Mouse (Mus musculus) heart, postnatal 25 days (tissue): Measurements from ENCODE around the gene Tom1l1. TPM values are rescaled to one million over a fixed set of nuclear protein-coding genes. Genes with fewer than 3 reads are reported as not detected.
A peak's percentile ranks its signal among the peaks of the same experiment; 100 is the strongest.
"Not testable (repeated sequence)": the region's sequence is repeated elsewhere in the genome, so short reads cannot be mapped to it uniquely, and the experiment has no call there.

ENCODE experiments used
- DNase-seq: peaks from one replicate; pipeline ENCODE4 v3.0.0; 2022; ENCODE audit warnings: low spot score
- intact Hi-C: fragments of 180-260 bp; cut with DNase I; formaldehyde crosslinking; loops from one replicate; pipeline ENCODE4 v1.15.1; 2025
- total RNA-seq, 2 experiments: library from RNA; stranded (reverse); gene quantifications; 2 replicates each; pipeline ENCODE4 v1.2.3; 2021

Tom1l1 gene
- 10 to 100 TPM; 15.1 to 19.8 TPM for total RNA-seq

DNA sequence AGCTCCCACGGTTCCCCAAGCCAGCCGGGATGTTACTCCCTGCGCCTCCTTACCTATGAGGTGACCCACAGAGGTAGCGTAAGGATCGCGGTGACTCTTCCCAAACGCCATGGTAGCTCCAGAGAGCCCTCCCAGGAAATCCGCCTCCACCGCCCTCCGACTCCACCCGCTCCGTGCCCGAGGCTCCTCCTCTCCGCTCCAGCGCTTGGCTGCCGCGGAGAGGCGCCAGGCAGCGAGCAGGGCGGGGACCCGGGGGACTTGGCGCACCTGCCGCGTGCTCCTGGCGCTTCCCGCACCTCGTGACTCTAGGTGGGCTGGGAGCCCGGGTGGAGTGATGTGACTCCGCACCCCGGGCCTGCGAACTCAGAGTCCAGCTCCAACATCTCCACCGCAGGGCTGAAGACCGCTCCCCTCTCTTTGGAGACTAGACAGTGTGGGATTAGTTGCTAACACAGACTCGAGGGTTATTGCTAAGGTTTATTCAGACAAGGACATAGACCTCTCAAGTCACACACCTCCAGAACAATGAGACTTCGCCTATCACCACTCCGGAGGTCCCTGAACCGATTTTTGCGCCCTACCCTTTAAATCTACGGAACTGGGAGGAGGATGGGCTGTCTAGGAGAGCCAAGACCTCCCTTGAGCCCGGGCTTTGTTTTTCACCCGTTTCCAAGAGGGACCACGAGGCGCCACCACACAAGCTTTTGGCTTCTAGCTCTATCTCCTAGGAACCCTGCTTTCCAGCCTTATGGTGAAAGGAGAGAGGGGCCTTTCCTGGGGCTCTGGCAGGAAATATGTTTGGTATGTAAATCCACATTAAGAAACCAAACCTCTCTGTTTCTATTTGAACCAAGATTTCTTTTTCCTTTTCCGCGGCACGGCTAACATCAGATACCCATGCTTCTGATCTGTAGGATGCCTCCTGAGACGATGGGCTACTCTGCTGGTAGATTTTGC lies at the start of gene Tom1l1:
Tom1l1 (minus strand) TSS at position 907 of the 957 bp plus-strand sequence.
- DNase-seq = peak; percentile 57
- intact Hi-C loops = no loop called here

DNA sequence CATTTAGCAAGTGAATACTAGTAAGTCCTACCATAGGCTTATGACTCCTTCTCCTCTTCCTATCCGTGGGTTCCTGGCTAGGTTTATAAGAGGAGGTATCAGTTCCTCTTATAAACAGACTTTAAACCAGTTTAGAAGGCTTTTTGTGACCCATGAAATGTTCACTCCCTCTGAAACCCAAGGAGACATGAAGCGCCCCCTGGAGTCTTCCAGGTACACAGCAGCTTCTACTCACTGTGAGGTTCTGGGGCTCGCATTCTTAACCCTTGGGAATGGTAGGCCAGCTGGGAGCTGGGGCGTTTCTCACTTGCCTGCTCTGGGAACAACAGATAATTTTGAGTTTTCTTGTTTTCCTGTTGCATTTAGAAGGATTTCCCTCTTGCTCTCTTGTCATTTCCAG lies 45.4 kb upstream of the Tom1l1 start:
- no peak for DNase-seq
- intact Hi-C loops = no loop called here

DNA sequence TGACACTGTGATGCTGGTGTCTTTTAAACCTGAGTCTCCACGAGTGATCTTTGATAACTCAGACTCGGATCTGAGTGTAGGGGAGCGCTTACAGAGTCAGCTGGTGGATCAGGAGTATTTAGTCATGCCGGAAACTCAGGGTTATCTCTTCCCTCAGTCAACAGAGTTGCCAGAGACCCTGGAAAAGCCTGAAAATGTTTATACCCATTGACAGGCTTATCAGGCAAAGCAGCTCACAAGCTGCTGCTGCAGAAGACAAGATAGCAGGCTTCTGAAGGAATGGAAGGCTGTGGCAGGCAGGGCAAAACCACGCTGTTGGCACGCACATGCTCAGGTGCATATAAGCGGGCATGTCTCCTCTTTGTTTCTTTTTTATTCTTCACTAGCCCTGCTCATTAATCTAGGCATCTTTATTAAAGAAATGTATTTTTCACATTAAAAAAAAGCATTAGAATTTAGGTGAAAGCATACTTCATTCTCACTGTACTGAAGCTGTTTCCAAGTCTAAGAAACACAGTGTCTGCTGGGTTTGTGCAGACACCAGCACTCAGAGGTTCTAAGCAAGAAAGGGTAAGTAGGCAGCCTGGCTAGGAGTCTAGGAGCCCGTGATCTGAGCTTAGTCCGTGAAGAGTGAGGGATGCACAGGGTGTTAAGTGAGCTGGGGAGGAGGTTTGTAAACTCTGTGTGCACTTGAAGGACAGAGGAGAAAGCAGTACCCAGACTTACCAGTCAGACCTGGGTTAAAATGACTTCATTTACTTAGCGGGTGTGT lies 39.4 kb upstream of the Tom1l1 start:
- intact Hi-C loops = no loop called here
- DNase-seq = no peak

DNA sequence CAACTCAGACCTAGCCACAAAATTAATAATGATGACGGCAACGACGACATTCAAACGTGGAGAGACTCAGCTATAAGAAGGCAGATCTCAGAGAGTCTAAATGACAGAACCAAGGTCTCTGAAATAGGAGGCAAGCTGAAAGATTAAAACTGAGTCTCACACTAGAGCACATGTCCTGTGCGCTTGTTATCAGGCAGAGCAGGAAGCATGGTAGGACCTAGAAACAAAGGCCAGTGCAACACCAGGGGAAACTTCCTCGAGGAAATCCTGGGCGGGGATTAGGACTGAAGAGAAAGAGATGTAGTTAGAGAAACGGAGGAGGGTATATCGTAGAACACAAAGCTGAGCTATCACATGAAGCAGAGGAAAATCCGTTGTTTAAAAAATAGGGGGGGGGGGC lies 38.6 kb upstream of the Tom1l1 start:
- DNase-seq = no peak
- intact Hi-C loops = no loop called here

DNA sequence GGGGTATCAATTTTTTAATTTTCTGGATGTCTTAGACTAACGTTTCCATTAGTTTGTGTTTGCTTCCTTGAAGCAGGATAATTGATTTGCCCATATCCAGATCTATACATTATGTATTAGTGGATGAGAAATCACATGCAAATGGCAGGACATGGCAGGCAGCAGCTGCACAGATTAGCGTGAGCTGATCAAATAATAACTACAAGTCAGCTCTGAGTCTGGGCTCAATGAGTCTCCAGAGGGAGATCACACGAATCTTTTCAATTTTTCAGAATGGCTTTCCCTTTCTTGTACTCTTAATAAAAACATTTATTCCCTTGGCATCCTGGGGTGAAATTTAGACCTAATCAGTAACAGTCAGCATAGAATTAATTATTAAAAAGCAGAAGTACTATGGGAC lies 34.1 kb upstream of the Tom1l1 start:
- intact Hi-C loops = no loop called here
- DNase-seq = no peak

DNA sequence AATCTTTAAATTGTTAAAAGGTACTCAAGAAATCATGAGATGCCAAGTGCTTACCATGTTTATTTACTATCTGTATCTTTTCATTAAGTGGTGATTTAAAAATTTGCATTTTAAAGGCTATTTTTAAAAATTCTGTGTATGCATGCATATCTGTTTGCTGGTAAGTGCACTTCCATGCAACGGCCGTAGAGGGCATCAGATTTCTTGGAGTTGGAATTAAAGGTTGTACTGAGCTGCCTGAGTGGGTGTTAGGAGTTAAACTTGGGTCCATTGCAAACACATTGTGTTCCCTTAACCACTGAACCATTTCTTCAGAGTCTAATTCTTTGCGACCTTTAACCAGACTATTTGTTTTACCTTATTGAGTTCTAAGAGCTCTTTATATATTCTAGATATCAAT lies 29.6 kb upstream of the Tom1l1 start:
- DNase-seq = no peak
- intact Hi-C loops = no loop called here

DNA sequence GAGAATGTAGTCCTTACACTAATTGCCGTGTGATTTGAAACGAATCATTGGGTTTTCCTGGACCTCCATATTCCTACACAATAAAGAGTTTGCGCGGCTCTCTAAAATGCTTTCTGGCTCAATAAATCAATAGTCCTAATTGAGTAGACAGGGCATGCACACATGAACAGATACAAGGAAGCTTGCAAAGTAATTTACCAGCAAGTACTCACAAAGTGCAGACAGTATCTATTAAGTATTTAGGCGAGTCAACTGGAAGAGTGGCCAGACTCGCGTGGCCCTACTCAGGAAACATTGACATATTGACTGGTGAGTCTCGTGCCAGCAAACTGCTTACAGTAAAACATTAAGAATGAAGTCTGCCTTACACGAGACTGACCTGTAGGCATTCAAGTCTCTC lies 23.4 kb upstream of the Tom1l1 start:
- intact Hi-C loops = no loop called here
- DNase-seq = no peak

DNA sequence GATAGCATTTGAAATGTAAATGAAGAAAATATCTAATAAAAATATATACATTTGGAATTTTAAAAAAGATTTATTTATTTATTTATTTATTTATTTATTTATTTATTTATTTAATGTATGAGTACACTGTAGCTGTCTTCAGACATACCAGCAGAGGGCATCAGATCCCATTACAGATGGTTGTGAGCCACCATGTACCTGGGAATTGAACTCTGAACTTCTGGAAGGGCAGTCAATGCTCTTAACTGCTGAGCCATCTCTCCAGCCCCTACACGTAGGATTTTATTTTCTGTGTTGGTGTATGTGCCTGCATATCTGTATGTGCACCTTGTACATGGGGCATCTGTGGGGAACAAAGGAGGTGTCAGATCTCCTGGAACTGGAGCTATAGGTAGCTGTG lies 19.0 kb upstream of the Tom1l1 start:
- intact Hi-C loops, DNase-seq: not testable (repeated sequence)

DNA sequence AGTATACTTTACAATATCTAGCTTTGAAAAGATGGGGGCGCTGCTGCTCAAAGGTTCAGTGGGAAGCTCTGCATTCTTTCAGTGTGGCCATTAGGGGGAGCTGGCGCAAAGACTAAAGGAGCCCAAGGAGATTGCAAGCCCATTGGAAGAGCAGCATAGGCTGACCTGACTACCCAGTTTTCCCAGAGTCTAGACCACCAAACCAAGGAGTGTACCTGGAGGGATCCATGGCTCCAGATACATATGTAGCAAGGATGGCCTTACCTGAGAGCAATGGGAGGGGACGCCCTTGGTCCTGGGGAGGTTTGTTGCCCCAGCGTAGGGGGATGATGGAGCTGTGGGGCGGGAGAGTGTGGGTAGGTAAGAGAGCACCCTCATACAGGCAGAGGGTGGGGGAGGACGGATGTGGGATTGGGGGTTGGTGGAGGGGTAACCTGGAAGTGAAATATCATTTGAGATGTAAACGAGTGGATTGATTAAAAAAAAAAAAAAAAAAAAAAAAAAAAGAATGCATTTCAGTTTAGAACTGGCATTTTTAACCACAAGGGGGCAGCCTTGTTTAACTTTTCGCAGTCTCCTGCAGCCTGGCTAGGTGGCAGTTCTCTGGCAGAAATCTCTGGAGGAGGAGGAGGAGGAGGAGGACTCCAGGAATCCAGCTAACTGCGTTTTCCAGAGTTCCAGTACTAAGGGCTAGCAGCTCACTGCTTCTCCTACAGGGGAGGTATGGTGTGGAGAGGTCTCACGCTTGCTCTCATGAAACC lies 9.5 kb upstream of the Tom1l1 start:
- DNase-seq = no peak
- intact Hi-C loops = no loop called here

DNA sequence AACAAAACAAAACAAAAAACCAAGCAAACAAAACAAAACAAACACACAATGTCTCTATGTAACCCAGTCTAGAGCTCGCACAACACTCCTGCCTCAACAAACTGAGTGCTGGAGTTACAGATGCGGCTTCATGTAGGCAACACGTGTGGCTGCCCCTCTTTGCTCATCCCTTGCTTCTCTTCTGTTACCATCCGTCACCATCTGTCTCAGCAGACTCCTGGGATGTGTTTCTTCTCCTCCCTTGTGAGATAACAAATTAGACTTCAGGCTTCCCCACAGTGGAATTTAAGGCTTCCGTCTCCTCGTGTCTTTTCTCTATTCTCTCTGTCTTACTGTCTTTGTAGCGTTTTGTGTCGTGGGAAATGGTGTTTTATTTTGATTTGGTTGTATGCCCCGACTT lies 7.6 kb upstream of the Tom1l1 start:
- intact Hi-C loops = no loop called here

DNA sequence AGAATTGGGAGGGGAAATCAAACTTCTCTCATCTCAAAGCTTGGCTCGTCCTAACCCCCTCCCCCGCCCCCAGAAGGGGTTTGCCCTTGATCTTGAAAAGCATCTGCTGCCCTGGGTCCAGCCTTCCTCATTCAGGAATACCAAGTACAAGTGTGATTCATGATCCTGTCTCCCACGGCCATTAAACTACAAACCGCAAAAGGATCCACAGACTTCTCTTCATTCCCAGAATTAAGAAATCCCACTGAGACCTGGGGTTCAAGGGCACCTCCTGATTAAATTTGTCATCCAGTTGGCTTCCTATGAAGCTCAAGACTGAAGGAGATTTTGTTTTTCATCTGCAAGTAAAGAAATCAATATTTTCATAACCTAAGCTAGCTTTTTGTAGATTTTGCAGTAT lies 6.0 kb upstream of the Tom1l1 start:
- intact Hi-C loops = no loop called here
- no peak for DNase-seq

More for the DNA sequence above, 7.6 kb upstream of the Tom1l1 start:
- DNase-seq = no peak

DNA sequence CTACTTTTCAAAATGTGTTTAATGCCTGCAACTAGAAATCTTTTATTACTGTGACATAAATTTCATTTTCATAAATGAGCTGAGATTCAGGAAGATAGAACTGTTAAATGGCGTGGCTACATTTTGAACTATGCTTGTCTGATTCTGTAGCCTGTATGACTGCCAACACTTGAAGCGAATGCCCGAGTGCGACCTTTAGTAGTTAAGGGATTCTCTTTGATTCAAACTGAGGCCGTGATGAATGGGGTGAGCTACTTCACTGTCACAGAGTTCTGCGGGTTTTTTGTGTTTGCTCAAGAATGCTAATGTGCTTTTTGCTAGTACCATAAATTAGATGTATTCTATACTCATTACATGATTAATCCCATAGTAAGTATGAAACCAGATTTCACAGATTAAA lies 2.2 kb upstream of the Tom1l1 start:
- intact Hi-C loops = no loop called here
- no peak for DNase-seq

DNA sequence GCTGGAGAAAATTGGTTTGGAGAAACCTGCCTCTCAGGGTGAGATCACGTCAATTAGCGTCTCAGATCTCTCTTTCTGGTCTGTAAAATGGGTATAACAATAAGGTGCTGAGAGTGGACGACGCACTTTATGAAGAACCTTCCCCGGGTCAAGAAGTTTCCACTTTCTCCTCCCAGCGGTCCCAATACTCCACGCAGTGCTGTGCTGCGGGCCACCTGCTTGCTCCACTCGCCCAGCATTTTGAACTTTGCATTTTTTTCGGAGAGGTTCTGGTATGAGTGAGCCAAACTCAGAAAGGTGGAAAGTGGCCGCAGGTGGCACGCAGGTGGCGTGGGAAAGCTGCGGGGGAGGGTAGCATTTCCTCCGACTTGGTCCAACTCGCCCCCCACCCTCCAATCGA lies 1.1 kb downstream of the Tom1l1 start:
- DNase-seq = no peak
- intact Hi-C loops = no loop called here

DNA sequence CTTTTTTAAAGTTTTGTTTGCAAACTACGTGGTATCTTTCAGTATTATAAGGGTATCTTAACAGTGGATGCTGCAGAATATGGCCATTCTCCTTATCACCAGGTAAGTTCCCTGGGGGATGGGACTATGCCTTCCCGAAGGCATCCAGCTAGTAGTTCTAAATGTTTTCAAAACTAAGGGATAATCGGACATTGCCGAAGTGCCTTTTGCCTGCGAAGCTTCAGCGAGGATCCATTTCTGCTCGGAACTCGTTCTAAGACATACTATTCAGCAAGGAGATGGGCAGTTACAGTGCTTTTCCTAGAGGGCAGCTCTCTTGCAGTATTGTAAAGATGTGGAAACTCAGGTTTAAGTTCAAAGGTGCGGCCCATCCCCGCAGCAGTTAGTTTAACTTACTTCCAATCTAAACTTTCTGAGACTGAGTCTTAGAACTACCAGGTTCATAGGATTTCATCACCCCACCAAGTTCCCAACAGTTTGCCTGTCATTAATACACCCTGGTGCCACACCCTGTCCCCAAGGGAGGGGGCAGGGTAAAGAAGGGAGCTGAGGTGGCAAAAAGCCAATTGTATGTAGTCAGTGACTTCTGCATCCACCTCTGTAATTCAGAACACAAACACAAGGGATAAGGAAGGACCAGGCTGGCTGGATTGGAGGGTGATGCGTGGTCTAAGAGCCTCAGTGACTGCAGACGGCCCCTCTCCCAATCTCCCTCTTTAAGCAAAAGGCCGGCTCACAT lies 1.7 kb downstream of the Tom1l1 start:
- DNase-seq = no peak
- intact Hi-C loops = no loop called here

DNA sequence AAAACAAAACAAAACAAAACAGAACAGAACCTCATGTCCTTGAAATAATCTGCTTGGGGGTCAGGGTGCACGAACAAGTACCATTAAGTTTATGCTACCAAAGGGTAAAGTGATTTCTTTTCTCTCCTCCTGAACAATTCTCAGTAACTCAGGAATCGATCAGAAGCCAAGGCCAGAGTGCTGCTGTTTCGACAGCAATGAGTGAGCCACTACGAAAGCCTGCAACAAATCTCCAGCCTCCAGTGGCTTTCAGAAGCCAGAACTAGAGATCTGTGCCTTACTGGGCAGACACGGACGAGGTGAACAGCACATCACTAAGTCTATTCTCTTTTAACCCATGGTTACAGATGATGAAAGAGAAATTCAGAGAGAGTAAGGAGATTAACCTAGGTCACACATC lies 3.0 kb downstream of the Tom1l1 start:
- intact Hi-C loops = no loop called here
- DNase-seq = no peak

DNA sequence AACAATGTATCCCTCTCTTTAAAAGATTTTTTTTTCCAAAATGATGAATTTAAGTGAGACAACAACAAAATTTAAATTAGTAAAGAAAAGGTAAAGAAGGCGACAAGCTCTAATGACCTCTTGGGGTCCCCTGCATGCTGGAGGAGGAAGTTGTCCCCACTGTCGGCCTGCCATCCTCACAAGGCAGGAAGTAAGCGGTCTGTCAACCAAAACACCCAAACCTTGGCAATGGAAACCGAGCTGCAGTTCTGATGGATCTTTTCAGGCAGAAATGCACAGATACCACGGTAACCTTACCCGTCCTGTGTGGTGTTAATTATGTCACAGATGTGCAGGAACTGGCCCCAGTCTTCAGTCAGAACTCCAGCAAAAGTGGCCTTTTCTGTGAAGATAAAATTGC lies 3.4 kb downstream of the Tom1l1 start:
- intact Hi-C loops = no loop called here
- no peak for DNase-seq

DNA sequence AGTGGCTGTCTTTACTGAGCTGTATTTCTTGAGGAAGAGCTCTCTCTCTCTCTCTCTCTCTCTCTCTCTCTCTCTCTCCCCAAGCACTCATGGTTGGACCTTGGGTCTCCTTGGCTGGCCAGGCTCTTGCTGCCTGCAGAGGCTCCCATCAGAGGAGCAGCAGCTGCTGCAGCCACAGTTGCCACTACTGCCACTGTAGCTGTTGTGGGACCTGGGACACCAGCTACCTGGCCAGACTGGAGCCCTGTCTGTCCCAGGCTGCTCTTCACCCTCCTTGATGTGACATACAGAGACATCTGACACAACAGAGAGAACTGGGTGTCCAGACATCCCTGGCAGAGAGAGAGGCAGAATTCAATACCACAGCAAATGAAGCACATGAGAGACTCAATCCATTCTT lies 7.0 kb downstream of the Tom1l1 start:
- intact Hi-C loops = no loop called here
- DNase-seq = no peak

DNA sequence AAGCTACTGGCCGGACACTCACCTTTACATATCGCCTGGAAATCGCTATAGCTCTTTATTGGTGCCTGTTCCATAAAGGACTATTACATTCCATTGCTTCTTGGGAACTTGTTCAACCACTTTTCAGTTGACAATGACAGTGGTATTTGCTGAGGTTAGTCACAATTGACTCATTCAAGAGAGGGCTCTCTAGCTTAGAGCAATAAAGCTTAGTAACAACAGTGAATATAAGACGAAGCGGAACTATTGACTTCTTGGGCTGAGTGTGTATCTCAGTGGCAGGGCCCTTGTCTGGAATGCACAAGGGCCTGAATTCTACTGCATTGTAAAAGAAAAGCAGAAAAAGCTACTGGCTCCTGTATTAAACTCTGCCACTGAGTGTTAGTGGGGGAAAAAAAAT lies 9.6 kb downstream of the Tom1l1 start:
- DNase-seq = no peak
- intact Hi-C loops = no loop called here

DNA sequence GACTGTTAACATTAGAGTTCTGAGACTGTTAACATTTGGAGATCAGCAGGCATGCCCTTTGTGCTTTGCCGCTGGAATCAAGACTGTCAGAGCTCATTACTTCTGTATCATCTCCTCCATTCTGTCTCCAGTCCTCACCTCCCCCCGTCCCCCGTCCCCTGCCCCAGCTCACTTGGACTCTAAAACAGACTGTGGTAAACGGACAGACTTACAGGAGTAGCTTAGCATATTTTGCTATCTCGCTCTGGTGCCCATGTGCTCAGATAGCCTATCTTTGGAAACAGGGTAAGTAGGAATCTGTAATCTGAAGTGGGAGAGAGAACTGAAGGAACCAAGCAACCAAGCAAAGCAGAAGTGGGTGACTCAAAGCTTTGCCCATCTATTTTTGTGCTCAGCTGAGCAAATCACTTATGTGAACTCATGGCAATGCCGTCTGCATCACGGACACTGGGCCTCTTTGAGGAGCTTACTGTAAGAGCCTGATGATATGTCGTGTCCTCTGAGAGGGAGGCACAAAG lies 10.3 kb downstream of the Tom1l1 start:
- intact Hi-C loops = no loop called here
- no peak for DNase-seq

DNA sequence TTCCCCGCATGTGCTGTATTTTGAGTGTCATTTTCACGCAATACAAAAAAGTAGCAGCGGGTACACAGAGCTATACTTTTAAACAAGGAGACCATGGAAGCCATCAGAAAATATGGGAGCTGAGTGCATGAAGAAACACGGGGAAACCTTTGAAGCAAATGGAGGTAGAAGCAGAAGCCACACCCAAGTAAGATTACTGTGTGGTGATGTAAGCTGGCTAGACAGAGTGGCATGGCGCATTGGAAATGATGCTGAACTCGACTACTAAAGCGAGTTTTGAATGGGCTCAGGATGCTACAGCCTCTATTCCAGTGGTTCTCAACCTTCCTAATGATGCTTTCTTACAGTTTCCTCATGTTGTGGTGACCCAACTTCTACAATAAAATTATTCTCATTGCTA lies 11.1 kb downstream of the Tom1l1 start:
- DNase-seq = no peak

More for the DNA sequence above, 11.1 kb downstream of the Tom1l1 start:
- intact Hi-C loops = no loop called here
